Mouse (Mus musculus) activated CD4-positive, CD25-positive, alpha-beta regulatory T cell, adult 4 months (primary cell): ENCODE measurements at regions not wholly inside any gene's neighbourhood (a gene's known extent, or its start where the extent isn't known, plus 50 kb on each side); places are given as distances from the start of the nearest gene placed in this dataset.
A peak's percentile ranks its signal among the peaks of the same experiment; 100 is the strongest.
"Not testable (repeated sequence)": the region's sequence is repeated elsewhere in the genome, so short reads cannot be mapped to it uniquely, and the experiment has no call there.

ENCODE experiments used
- ATAC-seq: one replicate; pipeline ENCODE4 v1.8.0; 2017

- no peak for ATAC-seq
Measured at GRCm38 (mm10) chr12:15562826-15563225, 253.9 kb downstream of the Trib2 start.

DNA sequence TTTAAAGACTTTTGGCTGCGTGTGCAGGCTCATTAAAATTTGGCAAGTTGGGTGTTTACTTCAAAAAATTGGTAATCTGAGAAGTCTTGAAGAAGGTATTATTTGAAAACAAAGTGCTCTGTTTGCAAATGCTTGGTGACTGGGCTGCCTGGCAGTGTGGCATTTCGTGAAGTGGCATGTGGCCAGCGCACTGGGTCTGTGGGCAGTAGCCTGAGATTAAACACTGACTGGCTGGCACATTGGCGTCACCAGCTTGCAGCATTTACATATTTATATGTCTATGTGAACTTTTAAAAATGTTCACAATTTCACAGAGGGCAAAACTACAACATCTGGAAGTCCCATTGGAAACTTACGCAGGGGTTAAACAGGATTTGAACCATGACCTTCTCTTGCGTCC is 261.3 kb downstream of the Trib2 start:
- no peak for ATAC-seq

GRCm38 (mm10) chr12:15553681-15554007 is 263.1 kb downstream of the Trib2 start:
- no peak for ATAC-seq

GRCm38 (mm10) chr12:15552979-15553680 is 263.6 kb downstream of the Trib2 start:
- no peak for ATAC-seq

DNA sequence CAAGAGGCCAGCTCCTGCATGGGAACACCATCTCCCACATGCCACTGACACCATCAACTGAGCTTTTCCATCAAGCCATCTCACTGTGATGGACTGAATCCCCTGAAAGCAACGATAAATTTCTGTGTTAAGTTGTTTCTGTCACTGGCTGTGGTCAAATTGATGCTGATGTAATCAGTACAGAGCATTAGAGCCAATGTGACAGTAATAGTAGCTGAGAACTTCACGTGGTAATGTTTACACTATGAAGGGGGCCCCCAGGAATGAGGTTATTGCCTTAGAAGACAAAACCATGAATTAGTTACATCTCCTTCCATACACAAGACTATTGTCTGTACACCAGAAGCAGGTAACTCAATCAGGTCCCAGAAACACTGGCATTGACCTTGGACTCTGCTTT is 264.5 kb downstream of the Trib2 start:
- ATAC-seq = no peak

DNA sequence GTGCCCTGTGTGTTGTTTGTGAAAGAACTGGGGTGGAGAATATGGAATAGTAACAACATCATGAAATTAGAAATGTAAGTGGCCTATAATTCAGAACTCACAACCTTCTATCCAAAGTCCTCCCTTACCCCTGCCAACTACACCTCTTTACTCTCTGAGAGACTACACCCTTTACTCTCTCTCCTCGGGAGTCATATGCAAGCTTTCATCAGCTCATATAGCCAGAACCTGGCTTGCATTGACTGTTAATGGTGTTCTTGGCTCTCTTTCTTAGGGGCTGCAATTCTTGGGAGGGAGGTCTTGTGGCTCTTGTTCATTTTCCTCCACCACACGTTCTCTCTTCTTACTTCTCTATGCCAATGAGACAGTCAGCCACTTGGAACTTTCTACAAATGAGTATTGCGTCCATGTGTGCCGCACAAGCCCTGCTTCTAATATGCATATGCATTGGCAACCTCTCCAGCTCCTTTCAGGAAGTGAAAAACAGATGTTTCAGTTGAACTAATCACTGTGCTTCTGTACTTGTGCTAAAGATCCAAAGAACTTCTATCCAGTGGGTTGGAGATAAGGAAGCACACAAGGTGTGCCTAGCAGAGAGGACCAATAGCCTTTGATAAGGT is 265.3 kb downstream of the Trib2 start:
- ATAC-seq = no peak

GRCm38 (mm10) chr12:15544351-15544750 is 272.4 kb downstream of the Trib2 start:
- no peak for ATAC-seq

GRCm38 (mm10) chr12:15542486-15542885 is 274.2 kb downstream of the Trib2 start:
- no peak for ATAC-seq

DNA sequence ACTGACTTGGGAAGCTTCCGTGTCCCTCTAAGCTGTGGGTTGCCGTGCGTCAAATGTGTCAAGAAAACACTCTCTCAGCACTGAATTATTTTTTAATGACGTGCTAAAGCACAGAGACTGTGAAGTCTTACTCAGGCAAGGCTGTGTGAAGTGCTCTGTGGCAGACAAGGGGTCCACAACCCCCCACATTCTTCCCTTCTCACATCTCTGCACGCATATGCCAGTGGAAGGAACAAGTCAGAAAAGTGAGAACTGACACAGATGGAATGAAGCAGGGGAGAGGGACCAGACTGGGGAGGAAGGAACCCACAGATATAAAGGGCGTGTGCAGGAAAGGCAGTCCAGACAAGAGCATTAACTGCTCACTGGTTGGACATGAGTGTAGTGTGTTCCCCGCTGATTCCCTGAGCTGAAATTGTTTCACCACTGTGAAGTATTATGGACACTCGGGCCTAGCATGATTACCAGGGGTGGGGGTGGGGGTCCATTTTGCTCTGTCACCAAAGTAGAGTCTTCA is 279.8 kb downstream of the Trib2 start:
- no peak for ATAC-seq

- ATAC-seq = no peak
Measured at GRCm38 (mm10) chr12:15536247-15536646, 280.5 kb downstream of the Trib2 start.

DNA sequence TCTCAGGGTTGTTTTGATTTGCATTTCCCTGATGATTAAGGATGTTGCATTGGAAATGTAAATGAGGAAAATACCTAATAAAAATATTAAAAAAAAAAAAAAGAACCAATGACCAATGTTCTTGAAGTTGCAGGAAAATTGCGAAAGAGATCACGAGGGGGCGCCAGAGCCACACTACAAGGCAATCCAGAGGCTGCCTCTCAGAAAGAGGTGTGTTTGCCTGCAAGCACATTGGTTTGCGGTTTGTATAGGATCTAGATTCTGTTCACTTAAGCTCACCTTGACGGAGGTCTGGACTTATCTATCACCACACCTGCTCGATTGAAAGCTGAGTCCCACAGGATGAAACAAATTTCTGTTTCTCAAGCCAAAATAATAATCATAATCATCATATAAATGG is 280.9 kb downstream of the Trib2 start:
- peak; percentile 65 for ATAC-seq

DNA sequence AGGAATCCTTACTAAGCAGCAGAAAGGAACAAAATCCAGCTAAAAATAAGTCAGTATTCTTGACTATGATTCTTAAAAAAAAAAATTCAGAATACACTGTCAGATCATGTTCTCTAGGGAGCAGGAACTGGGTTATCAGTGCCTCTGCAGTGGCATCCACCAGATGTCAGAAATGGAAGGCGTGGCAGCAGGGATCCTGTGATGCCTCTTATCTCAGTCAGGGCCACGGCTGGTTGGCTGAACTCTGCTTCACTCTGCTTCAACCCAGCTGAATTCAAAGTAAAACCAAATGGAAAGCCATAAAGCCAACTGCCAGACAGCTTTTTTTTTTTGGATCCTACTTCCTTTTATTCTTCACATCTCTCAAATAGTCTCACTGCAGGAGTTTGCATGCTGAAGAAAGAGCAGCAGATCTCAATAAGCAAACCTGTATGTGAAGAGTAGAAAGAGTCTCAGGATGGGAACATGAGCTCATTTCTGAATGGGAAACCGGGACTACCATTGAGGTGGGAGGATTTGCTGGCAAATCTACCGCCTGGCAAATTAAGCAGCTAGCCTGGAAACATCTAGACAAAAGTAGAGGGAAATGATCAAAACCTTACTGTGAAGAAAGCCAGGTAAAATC is 295.8 kb downstream of the Trib2 start:
- ATAC-seq = no peak

GRCm38 (mm10) chr12:15511994-15512393 is 304.7 kb downstream of the Trib2 start:
- ATAC-seq = no peak

GRCm38 (mm10) chr12:15507576-15507975 is 309.1 kb downstream of the Trib2 start:
- no peak for ATAC-seq

DNA sequence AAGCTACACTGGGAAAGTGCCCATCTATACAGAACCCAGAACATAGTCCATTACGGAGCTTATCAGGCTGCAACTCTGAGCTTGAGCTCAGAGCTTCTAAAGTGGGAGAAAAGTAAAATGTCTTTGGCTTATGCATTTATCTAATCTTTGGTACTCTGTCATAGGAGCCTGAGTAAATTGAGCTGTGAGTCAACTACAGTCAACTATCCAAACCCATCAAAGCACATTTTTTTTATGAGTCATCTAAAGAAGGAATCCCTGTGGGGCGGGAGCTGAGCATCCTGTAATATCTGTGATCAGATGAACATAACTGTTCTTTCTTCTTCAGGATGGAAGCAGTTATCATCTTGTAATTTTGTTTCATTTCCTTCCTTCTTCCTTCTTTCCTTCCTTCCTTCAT is 323.1 kb downstream of the Trib2 start:
- ATAC-seq = no peak

- ATAC-seq = no peak
Measured at GRCm38 (mm10) chr12:15472741-15473140, 344.0 kb downstream of the Trib2 start.

DNA sequence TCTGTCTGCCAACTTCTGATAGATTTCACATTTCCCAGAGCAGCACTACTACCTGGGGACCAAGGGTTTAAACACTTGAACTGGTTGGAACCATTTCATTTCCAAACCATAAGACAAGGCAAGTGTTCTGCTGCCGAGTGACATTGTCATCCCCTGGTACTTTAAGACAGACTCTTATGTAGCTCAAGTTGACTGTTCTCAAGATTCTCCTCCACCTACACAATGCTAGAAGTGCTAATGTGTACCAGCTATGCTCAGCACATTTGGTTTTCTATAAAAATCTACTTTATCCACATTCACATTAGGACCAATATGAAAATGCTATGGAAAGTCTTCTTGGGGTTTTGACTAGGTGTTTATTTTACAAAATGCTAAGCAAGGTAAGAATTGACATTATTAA is 357.3 kb downstream of the Trib2 start:
- ATAC-seq = no peak

GRCm38 (mm10) chr12:15456369-15456768 is 360.4 kb downstream of the Trib2 start:
- ATAC-seq = not testable (repeated sequence)

- no peak for ATAC-seq
Measured at GRCm38 (mm10) chr12:15455744-15456143, 361.0 kb downstream of the Trib2 start.

GRCm38 (mm10) chr12:15449484-15449883 is 367.2 kb downstream of the Trib2 start:
- no peak for ATAC-seq

- ATAC-seq = no peak
Measured at GRCm38 (mm10) chr12:15416180-15416766, 400.4 kb downstream of the Trib2 start.

GRCm38 (mm10) chr12:15410419-15410818 is 406.3 kb downstream of the Trib2 start:
- no peak for ATAC-seq

- ATAC-seq = not testable (repeated sequence)
Measured at GRCm38 (mm10) chr12:15407577-15407976, 409.1 kb downstream of the Trib2 start.

DNA sequence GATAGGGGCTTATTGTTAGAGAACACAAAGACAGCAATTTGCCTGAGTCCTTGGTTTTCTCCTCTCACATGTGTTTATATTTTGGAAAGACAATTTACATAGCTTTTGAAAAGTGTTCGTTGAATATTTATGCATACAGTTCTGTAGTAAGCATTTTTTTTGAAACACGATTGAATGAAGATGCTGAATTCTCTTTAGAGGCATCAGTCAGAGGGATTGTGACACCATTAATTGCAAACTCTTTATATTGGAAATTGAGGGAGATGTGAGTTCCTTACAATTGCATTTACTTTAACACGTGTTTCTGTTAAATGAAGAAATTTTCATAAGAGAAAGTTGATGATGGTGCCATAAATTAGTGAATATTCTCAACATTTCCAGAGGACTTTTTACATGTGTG is 424.1 kb downstream of the Trib2 start:
- no peak for ATAC-seq
